Mouse (Mus musculus) adrenal gland (tissue): ENCODE results near the gene Txndc8.

Experiments used
- intact Hi-C: fragments of 180-260 bp; cut with DNase I; formaldehyde crosslinking; loops from one replicate; pipeline ENCODE4 v1.15.1; 2025

Txndc8 gene

DNA sequence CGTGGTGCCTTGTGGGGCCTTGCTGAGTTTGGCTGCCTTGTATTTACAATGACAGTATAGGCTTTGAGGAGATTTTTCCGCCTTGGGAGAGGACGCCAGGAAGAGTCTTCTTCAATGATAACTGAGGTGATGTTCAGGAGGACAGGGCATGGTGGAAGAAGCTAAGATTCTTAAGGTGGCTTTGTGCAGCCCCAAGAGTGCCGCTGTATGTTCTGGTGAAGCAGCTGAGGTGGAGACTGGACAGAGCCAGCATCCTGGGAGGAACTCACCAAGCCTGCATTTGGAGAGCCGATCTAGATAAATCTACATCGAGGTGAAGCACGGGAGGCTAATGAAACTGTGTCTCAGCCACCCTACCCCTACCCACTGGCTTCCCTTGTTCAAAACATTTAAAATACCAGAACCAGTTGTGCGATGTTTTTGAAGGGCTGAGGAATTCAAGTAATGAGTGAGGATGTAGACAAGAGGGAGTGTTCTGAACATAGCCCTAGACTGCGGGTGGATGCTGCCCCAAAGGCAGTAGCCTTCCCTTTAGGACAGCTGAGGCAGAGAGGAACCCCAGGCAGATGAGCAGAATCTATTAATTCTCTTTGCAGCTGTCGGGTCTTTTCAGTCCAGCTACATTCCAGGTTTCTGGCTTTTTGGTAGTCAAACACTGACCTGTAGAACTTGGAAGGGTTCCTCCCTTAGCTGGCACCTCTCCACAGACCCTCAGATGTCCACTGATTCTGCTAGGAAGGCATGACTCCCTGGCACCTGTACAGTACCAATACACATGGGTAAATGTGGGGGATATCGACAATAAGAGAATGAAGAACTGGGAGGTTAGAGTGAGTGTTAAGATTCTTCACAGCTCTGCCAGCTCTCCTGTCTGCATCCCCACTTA lies 51.5 kb downstream of the Txndc8 start:
- intact Hi-C loops = no loop called here

DNA sequence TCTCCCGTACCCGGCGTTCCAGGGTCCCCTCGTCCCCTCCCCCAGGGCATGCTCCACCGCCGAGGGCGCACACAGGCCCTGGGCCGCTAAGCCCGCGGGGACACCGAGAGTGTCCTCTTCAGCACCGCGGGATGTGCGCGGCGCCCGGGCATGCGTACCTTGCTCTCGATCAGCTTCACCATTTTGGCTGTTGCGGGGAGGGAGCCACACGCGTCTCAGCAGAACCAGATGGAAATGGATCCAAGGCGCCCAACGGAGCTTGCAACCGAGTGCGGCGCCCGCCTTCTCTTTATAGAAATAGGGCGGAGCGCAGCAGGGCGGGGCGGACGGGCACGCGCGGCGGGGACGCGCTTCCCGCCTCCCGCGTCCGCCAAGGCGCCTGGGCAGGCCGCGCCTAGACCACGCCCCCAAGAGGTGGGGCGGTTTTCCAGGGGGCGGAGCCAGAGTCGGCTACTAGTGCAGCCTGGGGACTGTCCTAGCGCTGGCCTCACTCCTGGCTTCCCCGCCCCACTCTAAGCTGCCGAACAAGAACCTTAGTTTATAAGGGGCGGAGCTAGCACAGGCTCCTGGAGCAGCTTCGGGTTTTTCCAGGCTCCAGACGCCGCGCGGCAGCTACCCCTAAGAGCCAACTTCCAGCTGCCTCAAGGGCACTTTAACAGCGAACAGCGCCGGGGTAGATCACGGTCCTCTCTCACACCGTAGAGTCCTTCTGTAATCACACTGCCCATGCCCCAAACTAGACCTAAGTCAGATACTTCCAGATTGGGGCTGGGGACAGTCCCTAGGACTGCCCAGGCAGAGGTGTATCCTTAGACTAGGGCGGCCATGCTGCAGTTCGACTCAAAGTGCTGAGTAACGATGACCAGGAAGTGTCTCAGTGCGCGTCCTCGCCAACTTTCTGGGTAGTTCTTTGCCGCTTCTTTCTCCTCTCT lies 52.6 kb downstream of the Txndc8 start, which contains the start of gene Txn1:
TSS of gene Txn1 (minus strand) at position 383 of the 932 bp plus-strand sequence.
- intact Hi-C loops = no loop called here

DNA sequence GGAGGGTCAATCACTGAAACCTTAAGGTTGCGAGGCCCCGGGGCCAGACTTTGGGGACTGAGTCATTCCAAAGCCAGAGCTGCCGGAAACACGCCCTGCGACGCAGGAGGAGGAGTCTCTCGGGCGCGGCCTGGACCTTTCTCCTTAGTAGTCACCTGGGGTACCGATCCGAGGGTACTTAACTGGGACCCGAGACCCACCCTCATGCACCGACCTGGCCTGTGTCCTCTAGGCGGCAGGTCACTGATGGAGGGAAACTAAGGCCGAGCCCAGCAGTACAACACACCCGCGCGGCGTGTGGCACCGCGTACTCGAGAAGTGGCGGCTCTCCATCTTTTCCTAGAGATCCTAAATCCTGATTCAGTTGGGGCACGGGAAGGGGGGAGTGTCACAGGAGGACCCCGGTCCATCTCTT lies 53.4 kb downstream of the Txndc8 start:
- intact Hi-C loops = no loop called here

DNA sequence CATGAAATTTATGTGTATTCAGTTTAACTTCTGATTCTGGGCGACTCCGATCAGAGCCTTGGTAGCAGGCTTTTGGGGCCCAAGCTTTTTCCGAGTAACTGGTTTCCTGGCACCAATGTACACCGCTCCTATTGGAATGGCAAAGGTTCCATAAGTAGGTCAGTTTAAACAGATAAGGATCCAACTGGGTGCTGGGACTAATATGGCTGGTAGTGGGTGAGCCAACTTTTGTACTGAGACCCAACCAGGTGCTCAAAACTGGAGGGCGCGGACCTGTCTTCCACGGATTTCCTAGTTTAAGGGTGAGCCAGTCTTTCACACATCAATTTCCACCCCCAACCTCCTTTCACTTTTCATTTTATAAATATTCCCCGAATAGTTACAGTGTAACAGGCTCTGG lies 53.9 kb downstream of the Txndc8 start:
- intact Hi-C loops = no loop called here

DNA sequence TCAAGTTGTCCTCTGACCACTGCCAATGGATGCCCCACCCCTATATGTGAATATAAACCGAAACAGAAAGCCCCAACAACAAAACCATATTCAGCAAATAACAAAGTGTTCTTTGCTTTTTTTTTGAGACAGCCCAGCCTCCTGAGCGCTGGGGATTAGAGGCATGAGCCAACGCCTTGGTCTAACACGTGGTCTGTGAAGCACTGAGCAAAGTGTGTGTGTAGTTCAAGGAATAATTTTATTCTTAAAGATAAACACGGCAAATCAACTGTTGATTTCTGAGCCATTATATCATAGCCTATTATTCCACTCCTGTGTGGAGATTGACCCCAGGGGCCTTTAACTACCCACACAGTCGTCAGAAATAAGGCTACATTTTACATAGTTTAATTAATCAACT lies 54.3 kb downstream of the Txndc8 start:
- intact Hi-C loops = no loop called here

DNA sequence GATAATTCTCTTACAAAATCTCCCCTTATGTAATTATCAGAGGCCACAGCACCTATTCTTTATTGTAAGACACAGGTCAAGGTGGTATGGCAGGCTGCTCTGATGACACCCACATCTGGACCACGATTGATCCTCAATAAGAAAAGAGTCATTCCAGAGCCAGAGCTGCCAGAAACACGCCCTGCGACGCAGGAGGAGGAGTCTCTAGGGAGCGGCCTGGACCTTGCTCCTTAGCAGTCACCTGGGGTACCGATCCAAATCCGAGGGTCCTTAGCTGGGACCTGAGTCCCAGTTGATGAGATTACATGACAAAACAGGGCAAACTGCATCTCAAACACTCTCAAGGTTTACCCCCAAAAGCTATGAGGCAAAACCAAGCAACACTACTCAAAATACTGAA lies 55.1 kb downstream of the Txndc8 start:
- intact Hi-C loops = no loop called here

DNA sequence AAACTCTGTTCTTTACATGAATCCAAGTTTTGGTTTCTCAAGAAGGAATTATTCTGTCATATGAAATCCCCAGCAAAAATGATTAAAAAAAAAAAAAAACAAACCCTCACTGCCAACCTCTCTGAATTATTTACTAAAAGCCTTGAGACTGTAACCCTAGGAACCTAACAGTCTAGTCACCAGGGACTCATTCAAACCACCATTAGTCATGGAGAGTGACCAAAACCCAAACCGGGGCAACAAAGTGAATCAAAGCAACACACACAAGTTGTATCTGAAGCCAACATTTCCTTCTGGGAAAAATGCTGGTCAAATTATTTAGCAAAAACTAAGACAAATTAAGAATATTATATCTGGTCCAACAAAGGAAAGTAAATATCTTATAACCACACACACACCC lies 56.0 kb downstream of the Txndc8 start:
- intact Hi-C loops = no loop called here

DNA sequence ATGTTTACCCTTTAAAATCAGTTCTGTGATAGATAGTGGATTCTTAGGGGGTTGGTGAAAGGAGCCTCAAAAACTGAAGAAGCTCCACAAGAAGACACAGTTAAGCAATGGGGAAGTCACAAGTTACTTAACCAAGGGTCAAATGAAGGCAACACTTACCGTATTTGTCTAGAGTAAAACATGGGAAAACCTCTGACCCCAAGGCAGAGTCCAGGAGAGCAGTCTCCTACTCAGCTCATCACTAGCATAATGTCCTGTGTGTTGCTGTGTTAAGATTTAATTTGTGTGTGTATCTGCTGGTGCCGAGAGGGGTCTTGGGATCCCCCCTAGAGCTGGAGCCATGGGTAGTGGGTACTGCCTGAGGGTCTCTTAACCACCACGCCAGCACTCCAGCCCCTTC lies 56.5 kb downstream of the Txndc8 start:
- intact Hi-C loops = no loop called here

DNA sequence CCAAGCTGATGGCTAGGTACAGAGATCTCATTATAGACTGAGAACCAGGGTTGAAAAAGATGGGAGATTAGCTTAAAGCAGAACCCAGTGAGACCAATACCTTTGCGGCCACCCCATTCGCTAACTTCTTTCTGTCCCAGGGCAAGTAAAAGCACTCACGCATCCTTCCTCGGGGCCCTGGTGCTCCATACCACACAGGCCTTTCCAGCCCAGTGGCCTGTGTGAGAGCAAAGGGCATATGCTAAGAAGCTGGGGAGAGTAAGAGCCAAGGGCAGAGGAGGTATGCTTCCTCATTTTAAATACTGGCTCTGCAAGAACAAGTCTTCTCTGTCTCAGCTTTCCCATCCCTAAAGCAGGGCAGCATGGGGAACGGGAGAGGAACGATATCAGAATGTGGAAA lies 59.1 kb downstream of the Txndc8 start:
- intact Hi-C loops = no loop called here

DNA sequence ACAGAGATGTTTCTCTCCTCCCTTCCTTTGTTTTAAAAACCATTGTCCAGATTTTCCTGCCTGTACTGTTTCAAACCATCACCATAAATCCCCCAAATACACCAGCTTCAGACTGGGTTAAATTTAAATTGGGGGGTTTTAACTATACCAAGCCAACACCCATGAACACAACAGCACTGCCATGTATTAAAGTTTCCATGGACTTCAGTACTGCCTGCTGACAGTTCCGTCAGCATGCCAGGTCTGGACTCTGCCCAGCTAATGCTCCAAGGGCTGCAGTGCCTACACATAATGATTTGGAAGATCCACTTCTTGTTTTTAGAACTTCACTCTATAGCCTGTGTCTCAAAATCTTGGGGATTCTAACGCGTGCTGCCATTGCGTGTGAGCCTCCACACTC lies 61.4 kb downstream of the Txndc8 start:
- intact Hi-C loops = no loop called here

DNA sequence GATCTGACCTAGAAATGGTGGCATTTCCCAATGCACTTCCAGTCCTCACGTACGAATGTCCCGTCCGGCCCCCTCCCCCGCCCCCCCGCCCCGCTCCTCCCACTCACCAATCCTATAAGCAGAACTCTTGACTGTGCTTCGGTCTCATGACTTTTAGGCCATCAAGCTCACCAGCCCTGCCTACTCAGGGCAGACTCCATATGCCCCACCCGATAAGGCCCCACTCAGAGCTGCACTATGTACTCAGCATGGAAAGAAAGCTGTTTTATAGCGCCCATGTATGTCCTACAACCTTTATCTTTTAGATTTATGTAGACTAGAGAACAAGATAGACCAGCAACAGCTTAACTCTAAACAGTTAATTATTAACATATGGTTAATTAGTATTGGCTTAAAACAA lies 61.9 kb downstream of the Txndc8 start:
- intact Hi-C loops = no loop called here

DNA sequence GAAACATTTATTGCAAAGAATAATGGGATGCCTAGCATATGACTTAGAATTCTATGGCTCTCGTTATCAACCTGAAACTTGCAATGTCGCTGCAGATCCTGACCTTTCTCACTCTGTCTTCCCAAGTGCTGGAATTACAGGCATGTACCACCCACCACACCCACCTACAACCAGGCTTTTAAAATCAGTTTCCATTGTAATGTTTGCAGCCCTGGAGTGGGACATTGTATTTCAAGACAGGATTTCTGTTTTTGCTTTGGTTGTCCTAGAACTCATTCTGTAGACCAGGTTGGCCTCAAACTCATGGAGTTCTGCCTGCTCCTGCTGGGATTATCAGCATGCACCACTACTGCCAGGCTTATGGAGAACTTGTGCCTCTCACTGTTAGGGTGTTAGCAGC lies 66.0 kb downstream of the Txndc8 start:
- intact Hi-C loops = no loop called here

DNA sequence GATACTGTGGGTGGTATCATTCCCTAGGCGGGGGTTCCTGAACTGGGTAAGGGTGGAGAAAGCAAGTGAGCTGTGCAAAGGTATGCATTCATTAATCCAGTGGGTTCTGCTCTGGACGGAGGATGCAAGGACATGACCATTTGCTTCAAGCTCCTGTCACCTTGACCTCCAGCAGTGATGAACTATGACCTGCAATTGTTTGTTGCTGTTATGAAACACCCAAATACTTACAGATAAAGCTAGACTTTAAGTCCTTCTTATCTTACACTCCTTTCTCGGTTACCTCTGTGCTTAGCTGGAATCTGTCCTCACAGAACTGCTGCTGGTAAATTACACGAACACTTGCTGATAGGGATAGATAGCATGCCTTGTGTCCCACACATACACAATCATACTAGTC lies 68.3 kb downstream of the Txndc8 start:
- intact Hi-C loops = no loop called here

DNA sequence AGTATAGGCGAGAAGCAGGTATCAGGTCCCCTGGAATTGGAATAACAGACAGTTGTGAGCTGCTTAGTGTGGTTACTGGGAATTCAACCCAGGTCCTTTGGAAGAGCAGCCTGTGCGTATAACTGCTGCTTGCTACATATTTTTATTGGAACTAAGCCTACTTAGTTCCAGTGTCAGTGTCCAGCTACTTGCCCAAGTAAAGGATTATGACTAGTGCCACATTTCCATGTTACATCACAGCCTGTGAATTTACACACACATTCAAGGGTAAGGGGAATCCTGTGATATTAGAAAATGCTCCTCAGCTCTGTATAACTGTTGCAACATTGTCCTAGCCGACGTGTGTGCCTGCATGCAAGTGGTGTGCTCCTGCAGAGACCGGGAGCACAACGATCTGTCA lies 71.6 kb downstream of the Txndc8 start:
- intact Hi-C loops = loop anchor here (10.0 kb wide), 1 partner anchor 138 kb away; no protein-coding TSS in a partner anchor

DNA sequence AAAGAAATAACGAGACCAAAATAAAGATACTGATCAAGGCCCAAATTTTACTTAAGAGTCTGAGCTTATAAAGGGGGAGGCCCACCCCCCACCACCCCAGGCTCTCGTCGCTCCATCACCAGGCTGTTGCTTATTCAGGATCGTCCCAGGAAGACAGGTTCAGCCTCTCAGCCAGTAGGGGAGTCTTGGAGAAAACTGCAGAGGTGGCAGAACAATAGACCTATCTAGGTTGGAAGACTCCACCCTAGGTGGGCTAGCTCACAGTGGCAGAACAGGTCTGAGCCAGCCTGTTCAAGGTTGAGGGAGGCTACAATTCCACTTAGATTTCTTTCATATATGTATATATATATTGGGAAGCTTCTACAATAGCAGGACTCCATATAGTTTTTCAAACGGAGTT lies 74.7 kb downstream of the Txndc8 start:
- intact Hi-C loops = loop anchor here (10.0 kb wide), 1 partner anchor 141 kb away; no protein-coding TSS in a partner anchor
